Mouse (Mus musculus): Measurements from ENCODE around the gene Rdh9. TPM values are rescaled to one million over a fixed set of nuclear protein-coding genes. Genes with fewer than 3 reads are reported as not detected.
"Not testable (repeated sequence)": the region's sequence is repeated elsewhere in the genome, so short reads cannot be mapped to it uniquely, and the experiment has no call there.

Gene Rdh9
- polyA plus RNA-seq, 1 experiment from 2014 or later = 0.09 TPM

DNA sequence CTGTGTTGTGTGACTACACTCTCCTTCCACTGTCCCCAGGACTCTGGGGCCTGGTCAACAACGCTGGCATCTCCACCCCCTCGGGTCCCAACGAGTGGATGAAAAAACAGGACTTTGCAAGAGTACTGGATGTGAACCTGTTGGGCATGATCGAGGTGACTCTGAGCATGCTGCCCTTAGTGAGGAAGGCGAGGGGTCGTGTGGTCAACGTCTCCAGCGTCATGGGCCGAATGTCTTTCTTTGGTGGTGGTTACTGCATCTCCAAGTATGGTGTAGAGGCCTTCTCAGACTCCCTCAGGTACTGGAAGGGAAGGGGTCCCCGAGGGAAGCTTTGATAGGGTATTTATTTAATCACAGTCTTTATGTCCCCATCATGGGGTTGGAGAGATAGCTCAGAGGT, 13.3 kb upstream of the Rdh9 start:
- WGBS = 86% methylated on average over 10 of the region's 10 CpGs
- ATAC-seq; H3K4me1 ChIP-seq (replicated peaks); H3K4me3 ChIP-seq (replicated peaks); H3K9me3 ChIP-seq; H3K9ac ChIP-seq (replicated peaks); H3K27me3 ChIP-seq; H3K27ac ChIP-seq; H3K4me2 ChIP-seq (replicated peaks); H3K36me3 ChIP-seq: not testable (repeated sequence)

DNA sequence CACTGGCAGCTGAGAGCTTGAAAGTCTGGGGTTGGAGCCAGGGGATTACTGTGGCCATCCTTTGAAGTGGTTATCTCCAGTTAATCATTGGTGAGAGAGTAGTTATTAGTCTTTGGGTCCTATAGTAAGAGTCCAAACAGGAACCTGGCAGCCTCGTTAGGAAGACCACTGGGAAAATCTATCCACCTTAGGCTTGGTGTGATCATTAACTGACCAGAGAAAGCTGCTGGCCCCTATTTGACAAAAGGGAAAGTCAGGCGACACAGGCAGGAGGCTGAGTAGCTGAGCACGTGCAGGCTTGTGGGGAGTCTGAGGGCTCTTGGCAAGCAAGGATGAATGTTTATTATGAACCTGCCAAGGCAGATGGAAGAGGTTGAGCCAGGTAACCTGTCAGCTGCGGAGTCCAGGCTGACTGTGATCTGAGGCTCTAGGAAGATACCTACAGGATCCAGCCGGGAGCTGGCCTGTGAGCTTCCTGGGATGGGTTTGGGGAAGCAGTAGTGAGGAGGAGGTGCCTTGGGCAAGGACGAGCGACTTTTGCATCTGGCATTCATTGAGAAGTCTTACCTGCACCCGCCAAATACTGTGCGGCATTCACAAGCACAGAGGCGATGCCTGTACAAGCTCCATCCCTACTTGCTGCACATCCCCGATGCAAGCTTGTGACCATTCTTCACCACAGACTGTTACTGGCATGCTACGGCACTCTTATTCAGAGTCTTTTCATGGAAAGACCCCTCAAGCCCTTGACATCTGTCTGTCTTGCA, 12.1 kb upstream of the Rdh9 start:
- no peak for ATAC-seq
- no peak overlapping the region for H3K9ac ChIP-seq (replicated peaks)
- H3K27me3 ChIP-seq = no peaks in the 10 kb centered on the region
- H3K4me1 ChIP-seq (replicated peaks) = no peaks in the 10 kb centered on the region
- H3K4me2 ChIP-seq (replicated peaks) = no peak overlapping the region
- no peaks in the 10 kb centered on the region for H3K36me3 ChIP-seq
- H3K27ac ChIP-seq = no peak overlapping the region
- no peaks in the 10 kb centered on the region for H3K9me3 ChIP-seq
- H3K4me3 ChIP-seq (replicated peaks) = no peak overlapping the region
- WGBS = 74% methylated on average over 12 of the region's 12 CpGs

DNA sequence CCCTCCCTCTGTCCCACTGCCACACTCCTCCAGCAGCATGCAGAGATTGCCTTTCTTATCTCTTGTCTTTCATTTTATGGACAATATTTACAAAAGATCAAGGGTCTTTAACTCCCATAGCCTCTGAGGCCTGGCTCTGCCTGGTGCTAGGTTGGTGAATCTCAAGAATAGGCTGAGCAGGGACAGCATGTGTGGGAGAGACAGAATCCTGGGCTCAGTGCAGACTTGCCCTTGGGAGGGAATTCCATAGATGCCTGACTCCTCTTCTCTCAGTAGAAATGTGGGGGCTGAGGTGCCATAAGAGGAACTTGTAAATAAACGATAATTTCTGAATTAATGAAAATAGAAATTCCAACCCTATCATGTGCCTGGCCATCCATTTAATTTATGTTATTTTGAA, 9.6 kb upstream of the Rdh9 start:
- no peak for ATAC-seq
- whole genome bisulfite sequencing = 97% methylated on average over 1 of the region's 1 CpGs

DNA sequence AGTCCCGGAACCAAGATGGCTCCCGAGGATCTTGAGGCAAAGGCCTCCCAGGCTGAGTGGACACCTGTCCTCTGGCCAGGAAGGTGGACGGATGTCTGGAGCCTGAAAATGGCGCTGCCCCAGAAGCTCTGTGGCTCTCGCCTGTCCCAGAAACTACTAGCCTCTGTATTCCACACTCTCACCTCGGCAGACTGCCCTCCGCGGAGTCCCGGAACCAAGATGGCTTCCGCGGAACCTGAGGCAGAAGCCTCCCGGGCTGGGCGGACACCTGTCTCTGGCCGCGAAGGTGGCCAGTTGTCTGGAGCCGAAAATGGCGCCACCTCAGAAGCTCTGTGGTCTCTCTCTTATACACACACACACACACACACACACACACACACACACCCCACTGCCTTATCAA, 6.1 kb downstream of the Rdh9 start:
- not testable (repeated sequence) for H3K9me3 ChIP-seq
- WGBS = 96% methylated on average over 17 of the region's 17 CpGs

More for the DNA sequence above, 9.6 kb upstream of the Rdh9 start:
- no peak overlapping the region for H3K27ac ChIP-seq
- H3K27me3 ChIP-seq = no peaks in the 10 kb centered on the region
- H3K9ac ChIP-seq (replicated peaks) = no peak overlapping the region
- H3K4me2 ChIP-seq (replicated peaks) = no peak overlapping the region
- no peaks in the 10 kb centered on the region for H3K36me3 ChIP-seq
- H3K4me1 ChIP-seq (replicated peaks) = no peaks in the 10 kb centered on the region
- no peaks in the 10 kb centered on the region for H3K9me3 ChIP-seq
- H3K4me3 ChIP-seq (replicated peaks) = no peak overlapping the region

DNA sequence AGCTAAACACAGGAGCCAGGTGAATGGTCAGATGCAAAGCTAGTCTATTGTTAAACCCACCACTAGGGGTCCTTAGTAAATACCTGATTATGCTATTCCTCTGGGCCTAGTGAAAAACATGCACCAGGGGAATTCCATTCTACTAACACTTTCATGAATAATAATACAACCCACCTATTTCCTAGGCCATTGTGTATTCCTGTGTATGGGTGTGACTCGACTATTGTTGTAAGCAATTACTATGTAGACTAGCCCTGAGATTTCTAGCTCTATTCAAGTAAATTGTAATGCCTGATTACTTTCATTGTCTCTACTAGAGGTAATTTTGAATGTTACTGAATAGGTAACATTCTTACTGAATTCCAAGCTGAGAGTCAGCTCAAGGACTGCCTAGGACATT, 9.2 kb downstream of the Rdh9 start:
- 78% methylated on average over 1 of the region's 1 CpGs for WGBS

More for the DNA sequence above, 6.1 kb downstream of the Rdh9 start:
- not testable (repeated sequence) for H3K36me3 ChIP-seq; H3K27ac ChIP-seq; H3K4me2 ChIP-seq (replicated peaks); ATAC-seq; H3K9ac ChIP-seq (replicated peaks); H3K4me1 ChIP-seq (replicated peaks); H3K27me3 ChIP-seq; H3K4me3 ChIP-seq (replicated peaks)

DNA sequence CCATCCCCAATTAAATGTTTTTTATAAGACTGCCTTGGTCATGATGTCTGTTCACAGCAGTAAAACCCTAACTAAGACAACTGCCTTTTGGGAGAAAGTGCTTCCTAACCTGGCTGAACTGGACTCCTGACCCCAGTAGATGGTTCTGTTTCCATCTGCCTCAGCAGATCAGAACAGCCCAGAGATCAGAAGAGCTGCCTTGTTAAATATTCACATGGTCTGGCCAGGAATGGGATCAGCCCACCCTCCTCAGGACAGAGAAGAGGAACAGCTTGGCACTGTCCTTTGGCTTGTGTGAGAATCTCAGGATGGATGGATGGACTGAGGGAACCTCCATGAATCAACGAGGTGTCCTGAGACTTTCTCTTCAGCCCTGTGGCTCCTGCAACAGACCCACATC, 23.1 kb downstream of the Rdh9 start:
- no peak for ATAC-seq
- H3K4me2 ChIP-seq (replicated peaks) = no peak overlapping the region
- H3K4me1 ChIP-seq (replicated peaks) = no peaks in the 10 kb centered on the region
- H3K4me3 ChIP-seq (replicated peaks) = no peak overlapping the region
- no peak overlapping the region for H3K27ac ChIP-seq
- H3K27me3 ChIP-seq = no peaks in the 10 kb centered on the region
- WGBS = 69% methylated on average over 1 of the region's 1 CpGs
- no peaks in the 10 kb centered on the region for H3K9me3 ChIP-seq
- no peak overlapping the region for H3K9ac ChIP-seq (replicated peaks)
- H3K36me3 ChIP-seq = no peaks in the 10 kb centered on the region

More for the DNA sequence above, 9.2 kb downstream of the Rdh9 start:
- H3K4me3 ChIP-seq (replicated peaks); H3K4me1 ChIP-seq (replicated peaks); H3K9ac ChIP-seq (replicated peaks); H3K4me2 ChIP-seq (replicated peaks); H3K36me3 ChIP-seq; H3K9me3 ChIP-seq; ATAC-seq; H3K27me3 ChIP-seq; H3K27ac ChIP-seq: not testable (repeated sequence)

DNA sequence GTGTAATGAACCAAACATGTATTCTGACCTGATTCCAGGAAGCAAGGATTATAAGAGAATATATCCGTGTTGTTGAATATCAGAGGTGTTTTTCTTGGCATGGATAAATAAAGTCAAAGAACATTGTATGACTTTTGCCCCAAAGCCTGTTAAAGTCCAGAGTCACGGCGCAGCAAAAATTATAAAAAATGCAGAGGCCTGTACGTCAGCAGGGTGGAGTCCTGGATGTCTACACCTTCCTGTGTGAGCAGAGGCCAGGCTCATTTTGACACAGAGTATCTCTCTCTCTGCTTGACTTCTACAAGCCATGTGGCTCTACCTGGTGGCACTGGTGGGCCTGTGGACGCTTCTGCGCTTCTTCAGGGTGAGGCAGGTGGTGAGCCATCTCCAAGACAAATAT, 24.7 kb downstream of the Rdh9 start, which contains the start of gene Rdh16:
Rdh16 (plus strand) TSS at position 262 of the 400 bp plus-strand sequence.
- Histone ChIP-seq H3K4me1 (replicated peaks) (no peaks in the 10 kb centered on the region), H3K9me3 (no peaks in the 10 kb centered on the region), H3K4me3 (replicated peaks) (no peak within 1 kb of the TSS), H3K36me3 (no peaks in the 10 kb centered on the region), H3K27ac (no peak within 1 kb of the TSS), H3K4me2 (replicated peaks) (no peak within 1 kb of the TSS), H3K27me3 (no peaks in the 10 kb centered on the region), H3K9ac (replicated peaks) (no peak within 1 kb of the TSS)
- no peak for ATAC-seq
- WGBS = 89% methylated on average over 6 of the region's 6 CpGs

DNA sequence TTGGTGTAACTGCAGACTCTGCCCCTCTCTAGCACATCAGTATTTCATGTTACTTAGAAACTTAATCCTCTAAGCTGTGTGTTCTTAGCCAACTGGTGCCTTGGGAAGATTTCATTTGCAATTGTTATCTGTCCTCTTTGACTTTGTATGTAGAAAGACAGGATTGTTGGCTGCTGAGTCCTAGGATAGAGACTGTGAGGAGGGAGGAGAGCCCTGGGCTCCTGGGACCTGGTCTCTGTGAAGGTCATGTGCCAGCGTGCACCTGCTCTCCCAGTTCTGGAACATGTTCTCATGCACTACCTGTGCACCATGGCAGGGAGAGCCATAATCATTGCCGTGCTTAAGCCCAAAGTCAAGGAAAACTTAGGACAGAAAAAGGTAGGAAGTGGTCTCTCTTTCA, 25.4 kb downstream of the Rdh9 start:
- Histone ChIP-seq H3K9me3 (no peaks in the 10 kb centered on the region), H3K9ac (replicated peaks) (no peak overlapping the region), H3K36me3 (no peaks in the 10 kb centered on the region), H3K27ac (no peak overlapping the region), H3K4me2 (replicated peaks) (no peak overlapping the region), H3K4me1 (replicated peaks) (no peaks in the 10 kb centered on the region), H3K4me3 (replicated peaks) (no peak overlapping the region), H3K27me3 (no peaks in the 10 kb centered on the region)
- no peak for ATAC-seq
- WGBS = 92% methylated on average over 2 of the region's 2 CpGs

DNA sequence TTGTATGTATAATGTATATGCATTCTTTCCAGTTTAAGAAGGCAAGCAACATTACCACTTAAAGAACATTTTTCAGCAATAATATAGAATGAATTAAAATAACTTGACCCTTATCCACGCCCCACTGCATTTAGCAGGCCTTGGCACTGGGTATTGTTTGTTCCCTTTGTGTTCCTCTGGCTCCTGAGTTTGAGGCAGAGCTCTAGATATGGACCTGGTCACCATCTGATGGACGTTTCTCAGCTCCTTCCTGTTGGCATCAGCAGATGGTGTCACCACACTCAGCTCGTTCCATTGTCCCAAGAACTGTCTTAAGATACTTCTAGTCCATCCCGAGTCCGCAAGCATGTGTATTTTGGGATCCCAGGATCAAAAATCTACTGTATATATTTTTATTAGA, 26.1 kb downstream of the Rdh9 start:
- H3K4me1 ChIP-seq (replicated peaks) = no peaks in the 10 kb centered on the region
- H3K36me3 ChIP-seq = no peaks in the 10 kb centered on the region
- 85% methylated on average over 5 of the region's 5 CpGs for WGBS
- no peaks in the 10 kb centered on the region for H3K27me3 ChIP-seq
- no peaks in the 10 kb centered on the region for H3K9me3 ChIP-seq
- no peak overlapping the region for H3K27ac ChIP-seq
- H3K4me2 ChIP-seq (replicated peaks) = no peak overlapping the region
- no peak for ATAC-seq
- H3K4me3 ChIP-seq (replicated peaks) = no peak overlapping the region
- H3K9ac ChIP-seq (replicated peaks) = no peak overlapping the region

DNA sequence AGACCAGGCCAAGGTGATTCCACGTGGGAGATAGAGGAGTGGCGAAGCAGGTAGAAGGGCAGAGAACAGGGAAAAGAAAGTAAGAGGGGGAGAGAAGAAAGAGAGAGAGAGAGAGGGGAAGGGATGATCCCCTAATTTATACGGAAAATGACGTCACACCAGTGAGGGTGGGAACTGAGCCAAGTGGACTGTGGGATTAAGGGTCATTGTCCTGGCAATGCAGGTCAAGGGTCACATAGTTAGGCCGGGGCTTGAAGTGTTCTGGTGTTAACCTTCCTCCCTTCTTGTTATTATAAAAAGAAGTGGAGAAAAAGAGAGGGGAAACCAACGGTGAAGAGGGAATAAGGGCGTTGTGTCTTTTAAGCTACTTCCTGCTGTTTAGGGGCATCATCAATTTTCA, 28.2 kb downstream of the Rdh9 start:
- Histone ChIP-seq H3K27ac (no peak overlapping the region), H3K9ac (replicated peaks) (no peak overlapping the region), H3K4me2 (replicated peaks) (no peak overlapping the region), H3K4me1 (replicated peaks) (no peaks in the 10 kb centered on the region), H3K27me3 (no peaks in the 10 kb centered on the region), H3K9me3 (no peaks in the 10 kb centered on the region), H3K4me3 (replicated peaks) (no peak overlapping the region), H3K36me3 (no peaks in the 10 kb centered on the region)
- WGBS = 45% methylated on average over 7 of the region's 7 CpGs
- ATAC-seq = no peak

DNA sequence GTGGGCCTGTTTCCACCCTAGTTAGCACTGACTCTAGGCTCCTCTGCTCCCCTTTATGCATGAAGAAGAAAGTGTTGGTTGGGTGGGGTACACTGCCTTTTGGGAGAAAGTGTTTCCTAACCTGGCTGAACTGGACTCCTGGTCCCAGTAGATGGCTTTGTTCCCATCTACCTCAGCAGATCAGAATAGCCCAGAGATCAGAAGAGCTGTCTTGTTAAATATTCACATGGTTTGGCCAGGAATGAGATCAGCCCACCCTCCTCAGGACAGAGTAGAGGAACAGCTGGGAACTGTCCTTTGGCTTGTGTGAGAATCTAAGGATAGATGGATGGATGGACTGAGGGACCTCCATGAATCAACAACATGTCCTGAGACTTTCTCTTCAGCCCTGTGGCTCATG, 39.7 kb downstream of the Rdh9 start:
- Histone ChIP-seq H3K27me3 (no peaks in the 10 kb centered on the region), H3K9ac (replicated peaks) (no peak overlapping the region), H3K36me3 (no peaks in the 10 kb centered on the region), H3K4me1 (replicated peaks) (no peaks in the 10 kb centered on the region), H3K9me3 (peaks cover 8% of the 10 kb centered on the region; the same call in 1 of the 2 replicates), H3K27ac (no peak overlapping the region), H3K4me2 (replicated peaks) (no peak overlapping the region), H3K4me3 (replicated peaks) (no peak overlapping the region)
- no peak for ATAC-seq

DNA sequence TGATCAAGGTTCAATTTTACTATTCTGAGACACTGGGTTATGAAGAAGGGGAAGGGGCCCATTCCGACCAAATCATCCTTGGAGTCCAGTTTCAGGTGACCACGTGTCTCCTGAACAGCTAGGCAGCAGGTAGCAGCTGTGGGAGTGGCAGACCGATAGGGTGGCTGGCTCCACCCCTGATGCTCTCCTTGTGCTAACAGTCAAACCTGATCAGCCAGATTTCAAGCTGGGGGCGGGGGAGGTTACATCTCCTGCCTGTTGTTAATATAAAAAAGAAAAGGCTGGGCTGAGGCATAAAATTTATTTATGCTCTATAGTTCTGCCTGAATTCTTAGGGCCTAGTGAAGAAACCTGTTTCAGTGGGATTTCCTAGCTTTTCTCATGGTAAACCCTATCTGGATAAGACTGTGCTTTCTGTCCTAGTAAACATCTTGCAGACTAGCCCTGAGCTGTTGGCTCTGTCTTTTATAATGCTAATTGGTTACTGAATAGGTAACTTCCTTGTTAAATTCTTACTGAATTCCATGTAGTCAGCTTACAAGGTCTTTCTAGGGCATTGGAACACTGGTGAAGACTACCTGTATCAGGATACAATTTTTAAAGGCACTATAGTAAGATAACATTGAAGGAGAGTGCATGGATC, 41.2 kb downstream of the Rdh9 start:
- H3K4me1 ChIP-seq (replicated peaks); H3K4me3 ChIP-seq (replicated peaks); H3K9me3 ChIP-seq; H3K4me2 ChIP-seq (replicated peaks); H3K27me3 ChIP-seq; ATAC-seq; H3K9ac ChIP-seq (replicated peaks); H3K27ac ChIP-seq; H3K36me3 ChIP-seq: not testable (repeated sequence)
- 82% methylated on average over 4 of the region's 4 CpGs for WGBS

DNA sequence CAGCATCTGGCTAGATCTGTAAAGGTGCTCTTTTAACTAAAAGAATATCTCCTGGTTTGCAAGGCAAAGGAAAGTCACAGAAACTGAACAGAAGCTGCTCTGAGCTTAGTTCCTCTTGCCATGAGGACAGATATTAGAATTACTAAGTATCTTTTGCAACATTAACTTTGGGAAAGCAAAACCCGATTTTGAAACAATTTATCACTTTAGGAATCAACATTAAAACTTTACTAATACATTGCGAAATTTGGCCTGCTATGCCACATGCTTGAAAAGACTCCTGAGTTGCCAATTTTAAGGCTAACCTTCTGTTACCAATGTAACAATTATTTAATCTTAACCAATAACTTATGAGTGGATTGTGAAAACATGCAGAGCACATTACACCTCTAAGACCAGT, 45.6 kb downstream of the Rdh9 start:
- H3K27ac ChIP-seq; H3K9ac ChIP-seq (replicated peaks); H3K9me3 ChIP-seq; H3K36me3 ChIP-seq; H3K4me2 ChIP-seq (replicated peaks); ATAC-seq; H3K4me1 ChIP-seq (replicated peaks); H3K27me3 ChIP-seq; H3K4me3 ChIP-seq (replicated peaks): not testable (repeated sequence)
- WGBS = 92% methylated on average over 2 of the region's 2 CpGs

Data from midbrain, embryonic 13.5 days (tissue).